Mouse (Mus musculus) CH12.LX (cell line): ENCODE data around the gene Acvr1c. TPM values are rescaled to one million over a fixed set of nuclear protein-coding genes. Genes with fewer than 3 reads are reported as not detected.

Source experiments
- DNase-seq: peaks from one replicate; pipeline ENCODE4 v3.0.0-alpha.2; 2013; ENCODE audit errors: extremely low read depth
- H3K27ac ChIP-seq: 2 replicates; pipeline ENCODE4 v1.5.1; 2012; ENCODE audit warnings: low read depth, mild to moderate bottlenecking, control low read depth, moderate library complexity; ENCODE audit not compliant: insufficient read depth
- H3K27me3 ChIP-seq: replicated peaks from 2 replicates; pipeline ENCODE3; 2012; ENCODE audit warnings: inconsistent platforms
- H3K36me3 ChIP-seq, 2 experiments: replicated peaks in 1 of 2; 2 replicates each; pipeline versions ENCODE3 to v1.6.1; 2012; ENCODE audit warnings: inconsistent platforms in 1 of 2, low read length in 1 of 2, mild to moderate bottlenecking in 1 of 2, mixed read lengths in 1 of 2, moderate library complexity in 1 of 2; ENCODE audit not compliant: control insufficient read depth in 1 of 2, insufficient read depth in 1 of 2
- H3K4me1 ChIP-seq, 2 experiments: 2 replicates each; pipeline ENCODE4 v1.6.1; 2012; ENCODE audit warnings: inconsistent platforms in 1 of 2, moderate library complexity in 1 of 2; ENCODE audit not compliant: insufficient read depth in 2 of 2, control insufficient read depth in 1 of 2
- H3K4me2 ChIP-seq: 2 replicates; pipeline ENCODE4 v1.6.1; 2012; ENCODE audit warnings: low read depth, mild to moderate bottlenecking, control low read depth; ENCODE audit not compliant: poor library complexity, insufficient read depth, severe bottlenecking
- H3K4me3 ChIP-seq, 3 experiments: fragments of 150-350 bp in 1 of 3; sonication (generic) in 1 of 3; replicated peaks in 1 of 3; 2 replicates each; pipeline versions ENCODE3 to v1.5.1; 2011 to 2012; ENCODE audit warnings: low read depth in 2 of 3, low read length in 2 of 3, mild to moderate bottlenecking in 2 of 3, moderate library complexity in 2 of 3, control low read depth in 1 of 3, improper control_type of control experiment in 1 of 3, inconsistent platforms in 1 of 3, mixed read lengths in 1 of 3; ENCODE audit not compliant: poor library complexity in 1 of 3
- H3K79me2 ChIP-seq: replicated peaks from 2 replicates; pipeline ENCODE4 v1.6.1; 2012; ENCODE audit warnings: mild to moderate bottlenecking, moderate library complexity; ENCODE audit not compliant: control insufficient read depth, poor library complexity, insufficient read depth, severe bottlenecking; ENCODE audit errors: extremely low read depth
- H3K9ac ChIP-seq: 2 replicates; pipeline ENCODE4 v1.6.1; 2012; ENCODE audit warnings: low read depth, mild to moderate bottlenecking, control low read depth, moderate library complexity; ENCODE audit not compliant: insufficient read depth
- H3K9me3 ChIP-seq: replicated peaks from 2 replicates; pipeline ENCODE3; 2012; ENCODE audit warnings: low read length, inconsistent platforms, mixed read lengths
- CHD1 ChIP-seq: IDR thresholded peaks from 2 replicates; pipeline ENCODE4 v1.6.1; 2012; ENCODE audit warnings: low read depth, low read length, improper control_type of control experiment, inconsistent platforms
- CTCF ChIP-seq, 2 experiments: IDR thresholded peaks in 1 of 2; conservative IDR thresholded peaks in 1 of 2; 2 replicates each; pipeline ENCODE4 v1.5.1; 2011 to 2012; ENCODE audit warnings: low read depth in 2 of 2, low read length in 2 of 2, improper control_type of control experiment in 1 of 2, inconsistent platforms in 1 of 2, mild to moderate bottlenecking in 1 of 2, moderate library complexity in 1 of 2
- EP300 ChIP-seq: IDR thresholded peaks from 2 replicates; pipeline ENCODE4 v1.6.1; 2011; ENCODE audit warnings: low read length, improper control_type of control experiment
- ETS1 ChIP-seq: conservative IDR thresholded peaks from 2 replicates; pipeline ENCODE4 v1.6.1; 2012; ENCODE audit warnings: low read depth, mild to moderate bottlenecking, inconsistent platforms, low read length, improper control_type of control experiment, moderate library complexity
- HCFC1 ChIP-seq: IDR thresholded peaks from 2 replicates; pipeline ENCODE4 v1.6.1; 2012; ENCODE audit warnings: low read depth, mild to moderate bottlenecking, inconsistent platforms, low read length, improper control_type of control experiment
- MAFK ChIP-seq: IDR thresholded peaks from 2 replicates; pipeline ENCODE4 v1.6.1; 2011; ENCODE audit warnings: low read length, improper control_type of control experiment; ENCODE audit not compliant: insufficient replicate concordance
- MAZ ChIP-seq: IDR thresholded peaks from 2 replicates; pipeline ENCODE4 v1.6.1; 2012; ENCODE audit warnings: low read depth, mild to moderate bottlenecking, inconsistent platforms, low read length, improper control_type of control experiment, moderate library complexity
- MXI1 ChIP-seq: IDR thresholded peaks from 2 replicates; pipeline ENCODE4 v1.6.1; 2011; ENCODE audit warnings: mild to moderate bottlenecking, low read depth, low read length, improper control_type of control experiment
- PAX5 ChIP-seq: IDR thresholded peaks from 2 replicates; pipeline ENCODE4 v1.6.1; 2012; ENCODE audit warnings: low read length, inconsistent platforms, mixed read lengths
- POLR2AphosphoS2 ChIP-seq: IDR thresholded peaks from 2 replicates; pipeline ENCODE4 v1.6.1; 2011; ENCODE audit warnings: low read depth, low read length, improper control_type of control experiment
- SIN3A ChIP-seq: IDR thresholded peaks from 2 replicates; pipeline ENCODE4 v1.6.1; 2012; ENCODE audit warnings: low read length, improper control_type of control experiment, inconsistent platforms
- USF1 ChIP-seq: IDR thresholded peaks from 2 replicates; pipeline ENCODE4 v1.6.1; 2014; ENCODE audit warnings: low read depth, mild to moderate bottlenecking, inconsistent platforms, low read length, improper control_type of control experiment
- ZC3H11A ChIP-seq: IDR thresholded peaks from 2 replicates; pipeline ENCODE4 v1.6.1; 2012; ENCODE audit warnings: low read depth, mild to moderate bottlenecking, inconsistent platforms, low read length, improper control_type of control experiment
- ZKSCAN1 ChIP-seq: IDR thresholded peaks from 2 replicates; pipeline ENCODE4 v1.6.1; 2012; ENCODE audit warnings: low read depth, inconsistent platforms, low read length, improper control_type of control experiment, borderline replicate concordance
- ZMIZ1 ChIP-seq: IDR thresholded peaks from 2 replicates; pipeline ENCODE4 v1.6.1; 2012; ENCODE audit warnings: low read depth, mild to moderate bottlenecking, inconsistent platforms, low read length, improper control_type of control experiment
- dilution Hi-C: fragments of 300-500 bp; cut with MboI; formaldehyde crosslinking; loops from 2 replicates; pipeline ENCODE4 v1.14.3; 2020; ENCODE audit warnings: low sequenced_read_pairs; ENCODE audit not compliant: extremely low pct_unique_long_range_greater_than_20kb, extremely low pct_ligation_motif_present
- in situ Hi-C: fragments of 300-500 bp; cut with MboI; formaldehyde crosslinking; loops from 3 replicates; pipeline ENCODE4 v1.14.3; 2019; ENCODE audit warnings: low sequenced_read_pairs, low pct_ligation_motif_present, low pct_unique_long_range_greater_than_20kb, mixed read lengths
- polyA plus RNA-seq: library from polyadenylated mRNA; unstranded; fragments of >175 nt; gene quantifications from 2 replicates; pipeline ENCODE4 v1.2.1, GENCODE M21; 2012; ENCODE audit warnings: low read depth; ENCODE audit not compliant: insufficient read length
- total RNA-seq, 2 experiments: library from RNA; depleted of rRNA; stranded (reverse); fragments of 300-350 nt in 1 of 2; fragments of >200 nt in 1 of 2; gene quantifications; 2 replicates each; pipeline ENCODE4 v1.2.3; 2012 to 2014

Gene Acvr1c
- total and polyA plus RNA-seq, 3 experiments = 0.03 to 0.21 TPM; not detected in 1

DNA sequence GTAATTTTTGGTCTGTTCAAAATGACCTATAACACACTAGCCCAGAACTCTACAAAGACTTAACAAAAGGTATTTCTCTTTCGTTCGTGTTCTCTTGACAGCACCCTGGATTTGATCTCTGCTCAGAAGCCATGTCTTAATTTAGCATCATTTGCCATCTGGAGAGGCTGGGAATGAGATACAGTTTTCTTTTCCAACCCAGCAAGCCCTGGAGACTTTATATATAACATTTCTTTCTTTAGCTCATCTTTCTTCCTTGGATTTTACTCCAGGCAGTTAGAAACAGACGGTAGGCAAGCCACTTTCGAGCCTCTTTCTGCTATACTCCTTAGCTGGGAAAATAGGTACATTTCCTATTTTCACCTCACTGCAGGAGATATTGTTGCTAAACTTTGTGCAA lies 117.1 kb downstream of the Acvr1c start:
- no peak for TF ChIP-seq CHD1
- TF ChIP-seq ZKSCAN1 = no peak
- TF ChIP-seq ZMIZ1 = no peak
- no peak for TF ChIP-seq CTCF (conservative IDR thresholded peaks at IDR 0.05 in 1 of 2, IDR thresholded peaks at IDR 0.05 in 1 of 2; ENCODE audit: low read depth in 2 of 2, low read length in 2 of 2)
- no peak for TF ChIP-seq MAZ
- Histone ChIP-seq H3K27me3 (no peaks in the 10 kb centered on the region), H3K9me3 (peaks cover 5% of the 10 kb centered on the region), H3K4me3 (no peak overlapping the region), H3K79me2 (no peaks in the 10 kb centered on the region), H3K36me3 (no peaks in the 10 kb centered on the region), H3K4me1 (peaks cover 0 to 6% of the 10 kb centered on the region in 2 experiments; a peak in 1 of 4 replicates), H3K27ac (no peak overlapping the region), H3K9ac (no peak overlapping the region), H3K4me2 (no peak overlapping the region)
- in situ Hi-C loops = no loop called here
- DNase-seq = no peak
- dilution Hi-C loops = no loop called here

DNA sequence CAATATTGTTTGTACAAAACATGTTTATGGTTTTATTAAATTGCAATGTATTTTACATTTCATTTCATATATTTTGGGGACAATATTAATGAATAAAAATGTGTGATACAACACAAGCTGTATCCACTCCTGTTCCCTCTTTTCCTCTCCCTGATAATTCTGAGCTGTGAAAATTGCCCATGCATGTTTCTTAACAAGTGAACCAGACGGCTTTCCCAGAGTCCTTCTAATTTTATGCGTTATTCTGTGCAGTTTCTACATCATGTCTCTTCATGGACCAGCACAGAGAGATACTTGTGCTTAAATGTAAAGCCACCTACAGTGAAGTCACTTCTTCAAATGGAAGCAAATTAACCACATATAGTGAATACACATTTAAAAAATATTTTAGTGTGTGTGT lies 120.2 kb downstream of the Acvr1c start:
- no peak overlapping the region for H3K27ac ChIP-seq
- H3K4me1 ChIP-seq = peaks cover 0 to 6% of the 10 kb centered on the region in 2 experiments; a peak in 1 of 4 replicates
- H3K27me3 ChIP-seq = no peaks in the 10 kb centered on the region
- H3K4me2 ChIP-seq = no peak overlapping the region
- H3K9me3 ChIP-seq = peaks cover 5% of the 10 kb centered on the region
- in situ Hi-C loops (no loop called here), dilution Hi-C loops (no loop called here)
- DNase-seq = no peak
- H3K4me3 ChIP-seq = no peak overlapping the region
- no peaks in the 10 kb centered on the region for H3K79me2 ChIP-seq
- H3K9ac ChIP-seq = no peak overlapping the region
- TF ChIP-seq MAFK (no peak), SIN3A (no peak), EP300 (no peak), ZC3H11A (no peak), HCFC1 (no peak), MXI1 (no peak), USF1 (no peak), POLR2AphosphoS2 (no peak), ETS1 (no peak), ZMIZ1 (no peak), PAX5 (no peak)
- H3K36me3 ChIP-seq = no peaks in the 10 kb centered on the region

Other genes starting within 250 kb of the Acvr1c start
- gene Cytip, start 162.4 kb downstream of the Acvr1c start, total RNA-seq (2012; rRNA removed) = 61.3 TPM in 2 replicates
- gene Cytip, start 162.4 kb downstream of the Acvr1c start, total RNA-seq (2014; rRNA removed) = 55.9 and 73.4 TPM in 2 replicates
- 40.2 and 43.1 TPM in 2 replicates for gene Cytip, start 162.4 kb downstream of the Acvr1c start, polyA plus RNA-seq
- gene Gm17409, start 112.2 kb upstream of the Acvr1c start, total RNA-seq (2012; rRNA removed) = not detected in 2 replicates
- gene Gm17409, start 112.2 kb upstream of the Acvr1c start, total RNA-seq (2014; rRNA removed) = not detected in 2 replicates
- not detected in 2 replicates for gene Gm17409, start 112.2 kb upstream of the Acvr1c start, polyA plus RNA-seq
- gene Acvr1, start 209.3 kb upstream of the Acvr1c start, total RNA-seq (2012; rRNA removed) = not detected in 2 replicates
- not detected in 2 replicates for gene Acvr1, start 209.3 kb upstream of the Acvr1c start, total RNA-seq (2014; rRNA removed)
- not detected in 2 replicates for gene Acvr1, start 209.3 kb upstream of the Acvr1c start, polyA plus RNA-seq
- gene Upp2, start 209.4 kb upstream of the Acvr1c start, total RNA-seq (2012; rRNA removed) = not detected in 2 replicates
- not detected in 2 replicates for gene Upp2, start 209.4 kb upstream of the Acvr1c start, total RNA-seq (2014; rRNA removed)
- gene Upp2, start 209.4 kb upstream of the Acvr1c start, polyA plus RNA-seq = not detected in 2 replicates